Mouse (Mus musculus) cerebellum, adult 2 months (tissue): ENCODE data around the gene Gm20481.

Source experiments
- CTCF ChIP-seq: fragments of 200-500 bp; IDR thresholded peaks from 2 replicates; pipeline ENCODE4 v1.5.1; 2011; ENCODE audit warnings: low read depth, mild to moderate bottlenecking, control low read depth, low read length, moderate library complexity, borderline replicate concordance; ENCODE audit not compliant: insufficient read depth
- POLR2A ChIP-seq: fragments of 200-500 bp; IDR thresholded peaks from 2 replicates; pipeline ENCODE4 v1.6.1; 2011; ENCODE audit warnings: low read length, control low read depth, borderline replicate concordance; ENCODE audit not compliant: insufficient read depth

DNA sequence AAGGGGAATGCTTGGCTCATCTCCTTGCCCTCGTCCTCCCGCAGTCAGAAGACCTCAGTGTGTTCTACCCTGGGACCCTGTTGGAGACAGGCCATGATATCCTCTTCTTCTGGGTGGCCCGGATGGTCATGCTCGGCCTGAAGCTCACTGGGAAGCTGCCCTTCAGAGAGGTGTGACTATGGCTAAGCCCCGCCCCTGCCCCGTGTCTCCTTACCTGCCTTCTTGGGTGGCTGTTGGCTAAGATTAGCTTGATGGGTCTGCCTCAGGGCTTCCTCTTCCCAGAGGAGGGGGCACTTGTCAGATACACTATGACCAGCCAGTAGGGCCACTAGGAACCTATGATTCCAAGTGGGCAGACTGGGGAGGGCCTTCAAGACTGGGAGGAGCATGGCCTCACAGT, 43.5 kb downstream of the Gm20481 start:
- TF ChIP-seq CTCF (no peak), POLR2A (no peak)
